Mouse (Mus musculus) stomach, embryonic 14.5 days (tissue): Measurements from ENCODE around the gene Ss18l1. TPM values are rescaled to one million over a fixed set of nuclear protein-coding genes. Genes with fewer than 3 reads are reported as not detected.

Experiments used
- ATAC-seq: fragments of 200-750 bp; cut with Nextera tagmentation; 2 replicates; pipeline ENCODE4 v1.8.0; 2017; ENCODE audit warnings: low read depth, moderate TSS enrichment; ENCODE audit not compliant: insufficient number of reproducible peaks, insufficient read depth, low FRiP score
- H3K27ac ChIP-seq: fragments of 300-500 bp; sonication (generic); 2 replicates; pipeline ENCODE4 v1.5.1; 2014; ENCODE audit warnings: mild to moderate bottlenecking, low read length, moderate library complexity, mixed read lengths
- H3K27me3 ChIP-seq: fragments of 300-500 bp; sonication (generic); 2 replicates; pipeline ENCODE4 v1.6.1; 2014; ENCODE audit warnings: low read length, control low read depth, mixed read lengths; ENCODE audit not compliant: control insufficient read depth, insufficient read depth
- H3K36me3 ChIP-seq: fragments of 300-500 bp; sonication (generic); 2 replicates; pipeline ENCODE4 v1.6.1; 2014; ENCODE audit warnings: mild to moderate bottlenecking, control low read depth, low read length, moderate library complexity, mixed read lengths; ENCODE audit not compliant: control insufficient read depth, insufficient read depth
- H3K4me1 ChIP-seq: fragments of 300-500 bp; sonication (generic); 2 replicates; pipeline ENCODE4 v1.6.1; 2014; ENCODE audit warnings: low read length, control low read depth, mixed read lengths; ENCODE audit not compliant: control insufficient read depth, insufficient read depth
- H3K4me2 ChIP-seq: fragments of 300-500 bp; sonication (generic); replicated peaks from 2 replicates; pipeline ENCODE4 v1.6.1; 2014; ENCODE audit warnings: low read depth, low read length, control low read depth
- H3K4me3 ChIP-seq: fragments of 300-500 bp; sonication (generic); 2 replicates; pipeline ENCODE4 v1.5.1; 2014; ENCODE audit warnings: low read depth, low read length, control low read depth
- H3K9ac ChIP-seq: fragments of 300-500 bp; sonication (generic); replicated peaks from 2 replicates; pipeline ENCODE4 v1.6.1; 2014; ENCODE audit warnings: low read depth, mild to moderate bottlenecking, control low read depth, low read length, moderate library complexity, mixed read lengths
- H3K9me3 ChIP-seq: fragments of 300-500 bp; sonication (generic); 2 replicates; pipeline ENCODE4 v1.6.1; 2016; ENCODE audit warnings: low read depth, low read length, control low read depth; ENCODE audit not compliant: control insufficient read depth
- WGBS: fragments of 180-500 bp; shearing (Covaris S2); extraction: QIAGEN DNeasy Blood & Tissue Kit; methylation state at CpG from one replicate; pipeline ENCODE4 v1.1.7; 2014; 5-methylcytosine and 5-hydroxymethylcytosine counted together
- polyA plus RNA-seq: library from polyadenylated mRNA; unstranded; fragments of >200 nt; fragmentation: Nextera tagmentation; extraction: Ambion mirVana; gene quantifications from 2 replicates; pipeline ENCODE4 v1.2.1, GENCODE M21; 2014

Gene Ss18l1
- polyA plus RNA-seq, 1 experiment from 2014 or later: 4.6 TPM

GRCm38 (mm10) chr2:180069770-180070480, 27.6 kb downstream of the Ss18l1 start:
- 34% methylated on average over 20 of the region's 20 CpGs for WGBS

DNA sequence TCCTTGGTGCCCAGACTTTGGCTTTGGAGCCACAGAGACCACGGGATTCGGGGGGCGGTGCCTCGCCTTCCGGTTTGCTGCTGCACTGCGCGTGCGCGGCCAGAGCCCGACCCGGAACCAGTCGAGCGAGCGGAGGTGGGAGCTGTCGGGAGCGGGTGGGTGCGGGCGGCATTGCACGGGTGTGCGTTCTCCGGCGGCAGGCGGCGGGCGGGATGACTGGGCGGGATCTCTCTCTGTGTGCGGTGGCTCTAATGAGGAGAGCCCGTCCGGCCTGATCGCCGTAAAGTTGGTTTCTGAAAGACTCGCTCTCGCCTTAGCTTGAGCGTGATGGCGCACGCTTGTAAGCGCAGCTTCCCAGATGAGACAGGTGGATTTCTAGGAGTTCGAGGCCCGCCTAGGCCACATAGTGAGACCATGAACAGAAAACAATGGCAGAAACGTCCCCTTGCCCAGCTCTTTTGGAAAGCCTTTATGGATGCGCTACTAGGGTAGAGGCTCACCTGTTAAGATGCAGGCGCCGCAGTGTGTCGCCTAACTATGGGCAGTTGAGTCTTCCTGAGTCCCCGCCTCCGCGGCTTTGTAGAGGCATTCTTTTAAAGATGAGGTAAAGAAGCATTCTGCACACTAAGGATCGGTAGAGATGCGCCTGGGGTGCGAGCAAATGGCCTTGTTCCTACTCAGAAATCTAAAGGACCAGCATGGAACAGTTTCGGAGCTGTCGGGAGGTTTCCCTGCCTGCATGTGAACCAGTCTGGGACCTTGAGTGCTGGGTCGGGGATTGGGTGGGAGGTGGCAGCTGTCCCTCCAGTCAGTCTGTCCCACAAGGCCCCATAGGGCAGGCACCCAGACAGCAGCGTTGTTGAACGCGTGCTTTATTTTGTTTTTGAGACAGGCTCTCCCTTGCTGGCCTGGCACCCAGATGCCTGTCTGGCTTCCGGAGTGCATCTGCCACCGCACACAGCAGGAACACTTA, 28.5 kb downstream of the Ss18l1 start, which contains the start of gene Mtg2:
TSS of gene Mtg2 (plus strand) at position 108 of the 973 bp plus-strand sequence.
- WGBS: 5% methylated on average over 58 of the region's 58 CpGs
- H3K27ac ChIP-seq: peak within 1 kb of the TSS; percentile 52; the same call in 1 of the 2 replicates
- peak; percentile 96 for ATAC-seq

More at GRCm38 (mm10) chr2:180069770-180070480, 27.6 kb downstream of the Ss18l1 start:
- H3K27me3 ChIP-seq: no peaks in the 10 kb centered on the region
- no peaks in the 10 kb centered on the region for H3K9me3 ChIP-seq
- H3K36me3 ChIP-seq: peaks cover 3% of the 10 kb centered on the region; the same call in 1 of the 2 replicates
- peak overlapping the region; percentile 63 for H3K4me3 ChIP-seq
- H3K9ac ChIP-seq: peak overlapping the region; percentile 28; the same call in 1 of the 2 replicates
- H3K4me1 ChIP-seq: peaks cover 8% of the 10 kb centered on the region; the same call in 1 of the 2 replicates
- H3K4me2 ChIP-seq: peak overlapping the region; percentile 62
- peak; percentile 29; the same call in 1 of the 2 replicates for ATAC-seq
- no peak overlapping the region; the same call in 1 of the 2 replicates for H3K27ac ChIP-seq

GRCm38 (mm10) chr2:180071671-180072070, 29.4 kb downstream of the Ss18l1 start:
- H3K4me1 ChIP-seq: peaks cover 8% of the 10 kb centered on the region; the same call in 1 of the 2 replicates
- H3K27me3 ChIP-seq: no peaks in the 10 kb centered on the region
- WGBS: 83% methylated on average over 2 of the region's 2 CpGs
- ATAC-seq: no peak
- no peak overlapping the region for H3K9ac ChIP-seq
- H3K4me2 ChIP-seq: peak overlapping the region; percentile 62; the same call in 1 of the 2 replicates
- H3K4me3 ChIP-seq: no peak overlapping the region
- H3K27ac ChIP-seq: no peak overlapping the region
- peaks cover 3% of the 10 kb centered on the region; the same call in 1 of the 2 replicates for H3K36me3 ChIP-seq
- H3K9me3 ChIP-seq: no peaks in the 10 kb centered on the region

More for the DNA sequence above, 28.5 kb downstream of the Ss18l1 start, which contains the start of gene Mtg2:
- H3K4me3 ChIP-seq: peak within 1 kb of the TSS; percentile 63
- H3K36me3 ChIP-seq: peaks cover 3% of the 10 kb centered on the region; the same call in 1 of the 2 replicates
- H3K4me2 ChIP-seq: peak within 1 kb of the TSS; percentile 62
- peak within 1 kb of the TSS; percentile 49 for H3K9ac ChIP-seq
- no peaks in the 10 kb centered on the region for H3K9me3 ChIP-seq
- peaks cover 8% of the 10 kb centered on the region; the same call in 1 of the 2 replicates for H3K4me1 ChIP-seq
- H3K27me3 ChIP-seq: no peaks in the 10 kb centered on the region

DNA sequence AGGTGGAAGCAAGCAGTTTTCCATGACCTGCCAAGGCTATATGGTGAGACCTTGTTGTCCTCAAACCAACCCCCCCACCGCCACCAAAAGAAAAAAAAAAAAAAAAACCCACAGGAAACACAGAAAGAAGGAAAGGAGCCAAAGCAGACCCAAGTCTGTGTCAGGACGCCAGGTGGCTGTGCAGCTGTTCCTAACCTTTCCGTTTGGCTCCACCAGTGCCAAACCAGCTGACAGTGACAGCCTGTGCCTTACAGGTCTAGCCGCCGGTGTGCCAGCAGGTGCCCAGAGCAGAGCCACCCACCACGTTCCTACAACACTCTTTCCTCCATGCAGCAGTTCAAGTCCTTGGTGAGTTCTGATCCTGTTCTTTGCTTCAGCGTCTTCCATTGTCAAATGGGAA, 30.6 kb downstream of the Ss18l1 start:
- H3K9ac ChIP-seq: no peak overlapping the region
- no peak overlapping the region for H3K27ac ChIP-seq
- no peaks in the 10 kb centered on the region; the same call in 1 of the 2 replicates for H3K36me3 ChIP-seq
- H3K9me3 ChIP-seq: no peaks in the 10 kb centered on the region
- no peak overlapping the region for H3K4me3 ChIP-seq
- peaks cover 8% of the 10 kb centered on the region; the same call in 1 of the 2 replicates for H3K4me1 ChIP-seq
- 89% methylated on average over 7 of the region's 7 CpGs for WGBS
- no peaks in the 10 kb centered on the region for H3K27me3 ChIP-seq
- no peak for ATAC-seq
- H3K4me2 ChIP-seq: no peak overlapping the region

GRCm38 (mm10) chr2:180077622-180078021, 35.3 kb downstream of the Ss18l1 start:
- Histone ChIP-seq H3K4me3 (no peak overlapping the region), H3K4me2 (no peak overlapping the region), H3K9me3 (no peaks in the 10 kb centered on the region), H3K36me3 (no peaks in the 10 kb centered on the region; the same call in 1 of the 2 replicates), H3K9ac (no peak overlapping the region), H3K27ac (no peak overlapping the region), H3K27me3 (no peaks in the 10 kb centered on the region), H3K4me1 (no peaks in the 10 kb centered on the region)
- 65% methylated on average over 3 of the region's 3 CpGs for WGBS
- no peak for ATAC-seq

DNA sequence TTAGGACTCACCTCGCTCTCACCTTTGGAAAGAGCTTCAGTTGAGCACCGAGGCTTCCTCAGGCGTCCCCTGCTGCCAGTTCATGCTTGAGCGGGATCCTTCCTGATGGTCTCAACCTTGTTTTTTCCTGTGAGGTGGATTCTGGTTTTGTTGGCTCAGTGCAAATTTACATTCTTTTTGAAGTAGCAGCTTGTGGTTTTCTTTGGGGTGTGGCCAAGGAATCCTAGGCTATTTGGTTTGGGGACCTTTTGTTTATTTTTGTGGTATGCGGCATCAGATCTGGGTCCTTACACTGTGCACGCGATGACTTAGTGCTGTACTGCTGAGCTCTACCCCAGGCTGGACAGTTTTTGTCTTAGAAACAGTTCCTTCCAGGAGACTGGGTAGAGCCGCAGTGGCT, 38.4 kb downstream of the Ss18l1 start:
- ATAC-seq: no peak
- H3K27ac ChIP-seq: no peak overlapping the region
- H3K36me3 ChIP-seq: no peaks in the 10 kb centered on the region; the same call in 1 of the 2 replicates

GRCm38 (mm10) chr2:180083063-180083462, 40.8 kb downstream of the Ss18l1 start:
- ATAC-seq: no peak
- Histone ChIP-seq H3K4me2 (no peak overlapping the region), H3K4me1 (no peaks in the 10 kb centered on the region), H3K9ac (no peak overlapping the region), H3K36me3 (no peaks in the 10 kb centered on the region; the same call in 1 of the 2 replicates), H3K27ac (no peak overlapping the region), H3K27me3 (no peaks in the 10 kb centered on the region), H3K9me3 (no peaks in the 10 kb centered on the region), H3K4me3 (no peak overlapping the region)
- WGBS: 89% methylated on average over 10 of the region's 10 CpGs

More for the DNA sequence above, 38.4 kb downstream of the Ss18l1 start:
- H3K4me1 ChIP-seq: no peaks in the 10 kb centered on the region
- H3K9me3 ChIP-seq: no peaks in the 10 kb centered on the region
- 76% methylated on average over 8 of the region's 8 CpGs for whole genome bisulfite sequencing
- H3K4me3 ChIP-seq: no peak overlapping the region
- no peaks in the 10 kb centered on the region for H3K27me3 ChIP-seq
- no peak overlapping the region for H3K4me2 ChIP-seq
- H3K9ac ChIP-seq: no peak overlapping the region

GRCm38 (mm10) chr2:180084565-180084964, 42.3 kb downstream of the Ss18l1 start:
- 24% methylated on average over 3 of the region's 3 CpGs for WGBS
- H3K9ac ChIP-seq: no peak overlapping the region
- H3K4me3 ChIP-seq: no peak overlapping the region
- no peaks in the 10 kb centered on the region for H3K9me3 ChIP-seq
- no peaks in the 10 kb centered on the region for H3K4me1 ChIP-seq
- no peaks in the 10 kb centered on the region for H3K27me3 ChIP-seq
- no peak for ATAC-seq
- no peak overlapping the region for H3K4me2 ChIP-seq
- H3K36me3 ChIP-seq: no peaks in the 10 kb centered on the region; the same call in 1 of the 2 replicates
- no peak overlapping the region for H3K27ac ChIP-seq
